Mouse (Mus musculus): Measurements from ENCODE around the gene Gnb1l.

The Gnb1l gene

DNA sequence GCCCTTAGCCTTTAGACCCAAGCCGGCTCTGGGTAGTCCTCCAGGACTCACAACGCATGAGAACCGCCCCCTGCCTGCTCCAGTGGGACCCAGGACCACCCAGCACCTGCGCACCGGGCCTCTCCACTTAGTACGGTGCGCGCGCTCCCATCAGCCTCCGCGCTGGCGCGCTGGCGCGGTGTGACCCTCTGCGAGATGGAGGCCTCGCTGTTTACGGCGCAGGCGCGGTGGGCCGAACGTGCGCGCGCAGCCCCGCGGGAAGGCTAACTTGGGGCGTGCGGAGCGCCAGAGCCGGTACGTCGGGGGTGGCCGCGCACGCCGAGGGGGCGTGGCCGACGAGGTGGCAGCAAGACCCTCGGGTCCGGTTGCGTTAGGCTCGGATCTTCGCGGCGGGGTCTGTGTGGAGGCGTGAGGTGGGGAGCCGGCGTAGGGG lies at the start of gene Gnb1l, which contains the start of gene Rtl10:
TSS of gene Gnb1l (plus strand) at position 156 of the 433 bp plus-strand sequence.
TSS of gene Rtl10 (plus strand) at position 344 of the 433 bp plus-strand sequence.
- DNase-seq (ENCODE audit: low spot score): peak; percentile 82

DNA sequence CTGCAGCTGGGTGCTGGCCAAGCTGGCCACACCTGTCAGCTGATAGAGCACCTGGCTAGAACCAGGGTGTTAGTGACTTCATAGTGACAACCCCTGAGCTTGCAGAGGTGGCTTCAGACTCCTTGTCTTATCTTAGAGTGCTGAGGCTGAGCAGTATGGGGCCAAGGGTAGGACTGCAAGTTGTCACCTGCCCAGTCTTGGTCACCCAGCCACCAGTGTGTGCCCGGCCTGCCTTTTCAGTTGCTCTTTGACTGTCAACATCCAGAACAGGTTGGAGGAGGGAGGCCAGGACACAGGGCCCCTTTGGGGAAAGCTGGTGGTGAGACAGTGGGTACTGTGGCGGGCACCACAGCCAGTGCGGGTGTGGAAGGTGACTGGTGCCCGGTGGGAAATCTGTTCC lies 49.5 kb upstream of the Gnb1l start:
- no peak for DNase-seq (ENCODE audit: low spot score)

DNA sequence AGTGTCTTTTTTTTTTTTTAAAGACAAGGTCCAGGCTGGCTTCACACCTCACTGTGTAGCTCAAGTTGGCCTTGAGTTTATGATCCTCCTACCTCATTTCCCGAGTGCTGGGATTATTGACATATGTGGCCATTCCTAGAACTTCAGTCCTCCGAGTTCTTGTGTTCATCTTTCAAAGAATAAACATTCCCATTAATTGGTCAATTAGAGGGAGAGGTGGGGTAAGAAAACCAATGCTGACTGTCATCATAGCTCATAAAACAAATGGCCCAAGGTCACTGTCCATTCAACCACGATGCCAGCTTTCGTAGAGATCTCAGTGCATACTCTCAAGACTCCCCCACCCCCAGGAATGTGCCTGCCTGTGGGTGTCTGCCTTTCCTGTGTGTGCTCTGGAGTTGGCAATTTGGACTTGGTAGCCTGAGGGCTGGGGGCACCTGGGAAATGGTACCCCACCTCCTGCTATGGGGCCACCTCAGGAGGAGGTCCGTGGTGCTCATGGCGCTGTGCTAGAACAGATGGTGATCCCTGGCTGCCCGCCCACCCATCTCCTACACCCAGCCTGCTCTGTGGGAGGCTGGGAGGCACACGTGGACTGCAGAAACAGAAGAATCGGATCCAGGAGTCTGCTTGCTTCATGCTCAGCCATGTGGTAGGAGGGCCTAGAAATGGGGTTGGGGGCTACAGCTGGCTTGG lies 46.9 kb upstream of the Gnb1l start:
- no peak for DNase-seq (ENCODE audit: low spot score)

DNA sequence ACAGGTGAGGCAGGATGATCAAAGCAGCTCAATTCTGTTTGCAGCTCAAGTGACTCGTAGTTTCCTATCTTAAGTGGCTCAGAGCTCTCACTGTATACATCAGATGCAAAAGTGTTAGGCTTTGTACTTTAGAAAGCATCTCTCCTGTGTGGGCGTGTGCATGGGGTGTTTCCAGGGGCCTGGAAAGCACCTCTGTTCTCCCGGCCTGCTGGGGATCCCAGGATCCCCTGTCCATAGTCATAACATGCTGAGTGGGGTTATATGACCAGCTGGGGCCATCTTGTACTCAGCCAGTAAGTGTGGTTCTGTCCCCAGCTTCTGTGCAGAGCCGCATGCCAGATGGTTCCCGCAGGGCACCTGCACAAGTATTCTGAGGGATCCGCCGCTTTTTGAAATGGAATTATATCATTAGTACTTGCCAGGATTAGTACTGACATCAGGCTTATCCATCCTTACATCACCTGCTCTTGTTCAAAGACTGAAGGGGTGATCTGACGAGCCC lies 46.1 kb upstream of the Gnb1l start:
- DNase-seq (ENCODE audit: low spot score): no peak

DNA sequence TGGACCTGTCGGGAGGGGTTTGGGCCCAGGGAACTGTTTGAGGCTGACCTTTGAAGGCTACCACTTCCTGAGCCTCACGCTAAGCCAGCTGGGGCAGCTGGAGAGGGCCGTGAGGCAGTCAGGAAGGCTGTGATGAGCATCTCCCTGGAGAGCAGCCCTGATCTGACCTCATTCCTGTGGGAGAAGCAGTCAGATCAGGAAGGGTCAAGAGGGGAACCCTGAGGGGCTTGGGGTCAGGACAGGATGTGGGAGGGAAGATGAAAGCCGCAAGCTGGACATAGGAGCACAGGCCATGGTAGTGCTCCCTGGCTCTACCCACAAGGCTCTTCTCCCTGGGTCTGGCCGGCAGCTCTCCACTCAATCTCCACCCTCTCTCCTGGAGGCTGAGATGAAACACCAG lies 44.7 kb upstream of the Gnb1l start:
- DNase-seq (ENCODE audit: low spot score): no peak

DNA sequence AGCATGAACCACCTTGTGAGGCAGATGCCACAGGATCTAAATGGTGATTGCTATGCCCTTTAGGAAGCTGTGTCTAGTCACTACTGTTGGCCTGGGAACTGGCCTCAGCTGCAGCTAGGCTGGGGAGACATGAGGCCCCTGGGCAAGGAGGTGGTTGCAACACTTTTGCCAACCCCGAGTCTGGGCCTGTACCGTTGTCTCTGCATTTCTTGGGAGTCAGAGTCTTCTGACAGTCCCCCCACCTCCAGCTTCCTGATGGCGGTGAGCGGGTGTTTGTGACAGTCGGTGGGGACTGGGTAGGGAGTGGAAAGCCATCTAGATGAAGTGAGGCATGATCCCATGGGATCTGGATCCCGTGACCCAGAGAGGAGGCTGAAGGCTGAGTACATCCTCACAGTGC lies 43.1 kb upstream of the Gnb1l start:
- no peak for DNase-seq (ENCODE audit: low spot score)

DNA sequence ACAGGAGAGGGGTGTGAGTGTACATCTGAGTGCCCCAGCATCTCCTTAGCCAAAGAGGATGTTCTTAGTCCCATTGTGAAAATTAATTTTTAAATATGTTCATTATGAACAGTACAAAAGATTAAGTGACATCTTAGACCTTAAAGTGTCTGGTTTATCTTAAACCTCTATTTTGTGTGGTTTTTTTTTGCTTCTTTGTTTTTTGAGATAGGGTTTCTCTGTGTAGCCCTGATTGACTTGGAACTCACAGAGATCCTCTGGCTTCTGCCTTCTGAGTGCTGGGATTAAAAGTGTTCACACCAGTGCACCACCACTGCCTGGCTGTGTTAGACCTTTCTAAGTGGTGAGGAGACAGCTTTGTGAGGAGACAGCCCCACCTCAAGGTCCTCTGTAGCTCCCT lies 39.9 kb upstream of the Gnb1l start:
- DNase-seq (ENCODE audit: low spot score): no peak

DNA sequence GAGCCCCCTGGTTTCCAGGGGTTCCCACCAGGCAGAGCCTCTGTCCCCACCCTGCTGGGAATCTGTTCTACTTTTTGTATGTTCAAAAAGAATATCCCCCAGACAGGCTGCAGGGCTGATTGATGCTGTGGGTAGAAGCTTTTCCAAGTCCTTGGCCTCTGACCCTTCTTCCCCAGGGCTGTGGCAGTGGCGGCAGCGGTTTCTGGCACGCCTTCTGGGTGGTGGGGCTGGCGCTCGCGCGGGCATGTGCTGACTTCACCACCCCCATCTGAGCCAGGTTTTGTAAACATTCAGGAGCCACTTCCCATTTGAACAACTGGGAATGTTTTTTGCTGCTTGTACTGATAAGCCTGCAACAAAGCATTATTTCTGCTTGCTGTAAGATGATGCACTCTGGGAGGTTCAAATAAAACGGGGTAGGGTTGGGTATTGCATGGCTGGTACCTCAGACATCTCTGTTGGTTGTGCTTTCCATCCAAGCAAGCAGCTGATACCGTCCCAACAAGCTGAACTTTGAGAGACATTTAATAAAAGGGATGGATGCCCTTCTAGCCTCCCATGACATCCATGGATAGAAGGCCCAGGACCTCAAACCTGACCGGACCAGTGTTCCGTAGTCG lies 39.1 kb upstream of the Gnb1l start:
- DNase-seq (ENCODE audit: low spot score): no peak

DNA sequence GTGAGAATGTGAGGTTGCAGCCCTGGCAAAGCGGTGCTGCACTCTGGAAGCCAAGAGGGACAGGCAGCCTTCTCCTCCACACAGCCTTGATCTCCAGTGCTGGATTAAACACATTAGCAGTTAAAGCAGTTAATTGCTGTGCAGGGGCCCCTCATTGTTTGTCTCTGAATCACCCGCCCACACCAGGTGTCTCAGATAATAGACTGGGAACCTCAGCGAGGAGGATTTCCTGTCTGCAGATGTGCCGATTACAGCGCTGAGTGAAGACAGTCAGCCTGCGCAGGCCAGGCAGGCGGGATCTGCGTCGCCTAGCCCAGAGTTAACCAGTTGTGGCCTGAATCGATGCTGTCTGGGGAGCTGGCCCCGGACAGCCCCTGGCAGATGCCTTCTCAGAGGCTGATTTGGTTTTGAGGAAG lies 38.5 kb upstream of the Gnb1l start:
- no peak for DNase-seq (ENCODE audit: low spot score)

DNA sequence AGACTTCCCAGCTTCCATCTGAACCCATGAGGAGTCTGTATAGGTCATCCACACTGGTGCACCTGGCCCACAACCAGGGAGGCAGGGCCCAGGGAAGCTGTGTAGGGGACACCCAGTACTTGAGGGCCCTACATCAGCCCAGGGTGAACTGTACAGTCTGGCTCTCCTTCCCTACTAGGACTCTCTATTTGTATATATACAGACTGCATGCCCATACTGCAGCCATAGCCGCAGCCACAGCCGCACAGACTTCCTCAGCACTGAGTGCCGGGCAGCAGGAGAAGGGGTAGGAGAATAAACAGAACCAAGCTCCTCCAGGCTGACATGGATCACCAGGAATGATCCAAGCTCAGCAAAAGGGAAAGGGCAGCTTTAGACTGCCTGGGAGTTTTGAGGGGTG lies 37.7 kb upstream of the Gnb1l start:
- no peak for DNase-seq (ENCODE audit: low spot score)

DNA sequence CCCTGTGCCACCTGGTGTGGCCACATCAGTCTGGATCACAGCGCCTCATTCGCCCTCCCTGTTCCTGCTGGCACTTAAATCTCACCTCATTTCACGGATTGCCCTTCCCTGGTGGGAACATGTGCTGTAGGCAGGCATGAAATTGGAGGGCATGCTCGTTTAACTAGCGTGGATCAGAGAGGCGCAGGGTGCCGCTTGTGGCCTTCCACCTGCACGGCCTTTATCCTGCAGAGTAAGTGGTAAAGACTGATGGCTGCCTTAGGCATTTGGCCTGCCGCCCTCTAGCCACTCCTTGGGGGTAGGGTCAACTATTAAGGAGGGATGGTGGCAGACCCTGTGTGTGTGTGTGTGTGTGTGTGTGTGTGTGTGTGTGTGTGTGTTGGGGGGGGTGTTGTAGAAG lies 36.5 kb upstream of the Gnb1l start:
- no peak for DNase-seq (ENCODE audit: low spot score)

DNA sequence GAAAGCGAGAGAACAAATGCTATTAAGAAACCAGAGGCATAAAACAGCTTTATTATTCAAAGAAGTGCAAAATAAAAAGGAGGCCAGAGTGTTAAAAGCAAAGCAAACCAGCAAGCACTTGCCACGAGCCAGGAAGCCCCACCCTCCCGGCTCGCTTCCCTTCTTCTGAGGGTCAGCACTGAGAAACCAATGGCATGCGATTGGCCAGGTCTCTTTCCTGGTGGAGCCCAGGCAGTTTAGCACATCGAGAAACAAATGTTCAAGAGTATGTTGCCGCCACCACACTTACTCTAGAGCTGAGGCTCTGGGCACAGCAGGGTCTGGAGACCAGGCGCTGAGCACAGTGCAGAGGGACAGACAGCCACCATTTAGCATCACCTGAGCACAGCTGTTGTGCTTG lies 35.9 kb upstream of the Gnb1l start:
- DNase-seq (ENCODE audit: low spot score): no peak

DNA sequence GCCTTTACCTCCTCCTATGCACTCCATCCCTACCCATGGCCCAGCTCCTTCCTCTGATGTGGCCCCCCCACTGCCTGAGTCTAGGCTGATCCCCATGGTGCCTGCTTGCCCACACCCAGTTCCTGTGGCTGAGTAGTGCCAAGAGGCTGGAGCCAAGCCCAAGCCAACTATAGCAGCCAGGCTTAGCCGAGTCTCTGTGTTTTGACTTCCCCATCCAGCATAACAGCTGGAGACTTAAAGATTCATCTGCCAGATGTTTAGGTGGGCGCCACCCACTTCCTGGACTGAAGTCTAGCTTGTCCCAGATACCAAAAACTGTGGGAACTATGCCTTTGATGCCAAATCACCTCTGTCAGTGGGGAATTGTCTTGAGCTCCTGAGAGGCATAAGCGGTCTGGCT lies 34.2 kb upstream of the Gnb1l start:
- DNase-seq (ENCODE audit: low spot score): no peak

DNA sequence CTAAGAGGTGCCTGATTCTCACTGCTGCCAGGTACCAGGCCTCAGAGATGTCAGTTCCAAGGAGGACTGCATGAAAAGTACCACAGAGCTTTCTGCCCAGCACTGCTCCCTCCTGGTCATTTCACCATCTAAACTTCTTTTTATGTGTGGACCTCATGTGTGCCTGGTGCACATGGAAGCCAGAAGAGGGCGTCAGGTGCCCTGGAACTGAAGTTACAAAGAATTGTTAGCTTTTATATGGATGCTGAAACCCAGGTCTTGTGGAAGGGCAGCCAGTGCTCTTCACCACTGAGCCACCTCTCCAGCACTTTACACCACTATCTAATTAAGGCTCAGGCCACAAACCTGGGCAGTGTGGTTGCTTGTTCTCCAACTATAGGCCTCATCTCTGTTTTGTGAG lies 27.7 kb upstream of the Gnb1l start:
- no peak for DNase-seq (ENCODE audit: low spot score)

DNA sequence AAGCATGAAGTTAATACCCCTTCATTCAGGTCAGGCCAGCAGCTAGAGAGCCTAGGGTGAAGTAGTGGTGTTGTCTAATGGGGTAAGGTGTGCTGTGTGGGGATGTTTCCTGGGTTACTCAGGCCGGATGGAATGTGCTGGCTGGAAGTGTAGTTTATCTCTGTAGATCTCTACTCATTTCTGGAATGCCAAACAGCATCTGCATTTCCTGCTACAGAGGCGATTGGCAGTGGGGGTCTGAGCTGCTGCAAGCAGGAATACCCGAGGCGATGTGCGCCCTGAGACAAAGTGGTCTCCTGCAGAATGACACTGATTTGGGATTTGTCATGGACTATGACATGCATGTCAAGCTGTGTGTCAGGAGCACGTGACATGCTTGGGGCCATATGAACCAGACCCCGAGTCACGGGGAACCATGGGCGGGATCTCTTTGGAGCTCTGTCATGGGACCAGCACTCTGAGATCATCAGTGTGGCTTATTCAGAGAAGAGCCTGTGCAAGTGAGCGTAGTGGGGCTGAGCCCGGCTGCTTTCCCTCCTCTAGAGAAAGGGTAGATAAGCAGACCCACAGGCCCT lies 27.0 kb upstream of the Gnb1l start:
- peak; percentile 7 for DNase-seq (ENCODE audit: low spot score)

DNA sequence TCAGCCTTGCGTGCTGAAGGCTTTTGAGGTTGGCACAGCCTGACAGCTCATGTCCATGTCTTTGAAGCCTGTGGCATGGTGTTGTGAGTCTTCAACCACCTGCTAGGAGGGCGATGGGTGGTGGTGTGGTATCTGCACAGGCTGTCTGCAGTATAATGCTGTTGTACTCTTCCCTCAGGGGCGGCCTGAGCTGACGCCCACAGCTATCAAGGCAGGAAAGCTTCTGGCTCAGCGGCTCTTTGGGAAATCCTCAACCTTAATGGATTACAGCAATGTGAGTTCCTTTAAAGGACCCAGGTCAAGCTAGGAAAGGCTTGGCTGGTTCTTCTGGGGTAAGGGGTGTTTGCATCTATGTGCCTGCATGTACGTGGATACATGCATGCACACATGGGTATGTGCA lies 26.5 kb upstream of the Gnb1l start:
- no peak for DNase-seq (ENCODE audit: low spot score)

DNA sequence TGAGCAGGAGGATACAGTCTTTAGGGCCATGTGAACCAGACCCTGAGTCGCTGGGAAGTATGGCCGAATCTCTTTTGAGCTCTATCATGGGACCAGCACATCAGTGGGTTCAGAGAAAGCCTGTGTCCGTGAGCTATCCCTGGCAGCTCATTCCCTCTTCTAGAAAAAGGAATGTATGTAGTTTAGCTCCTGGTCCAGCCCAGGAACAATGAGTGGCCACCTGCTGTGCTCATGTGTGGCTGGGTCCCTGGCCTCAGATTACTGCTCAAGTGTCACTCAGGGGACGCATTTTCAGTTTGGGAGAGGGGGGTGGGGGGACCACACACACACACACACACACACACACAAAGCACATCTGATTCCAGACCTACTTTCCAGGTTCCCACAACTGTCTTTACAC lies 26.1 kb upstream of the Gnb1l start:
- DNase-seq (ENCODE audit: low spot score): no peak

DNA sequence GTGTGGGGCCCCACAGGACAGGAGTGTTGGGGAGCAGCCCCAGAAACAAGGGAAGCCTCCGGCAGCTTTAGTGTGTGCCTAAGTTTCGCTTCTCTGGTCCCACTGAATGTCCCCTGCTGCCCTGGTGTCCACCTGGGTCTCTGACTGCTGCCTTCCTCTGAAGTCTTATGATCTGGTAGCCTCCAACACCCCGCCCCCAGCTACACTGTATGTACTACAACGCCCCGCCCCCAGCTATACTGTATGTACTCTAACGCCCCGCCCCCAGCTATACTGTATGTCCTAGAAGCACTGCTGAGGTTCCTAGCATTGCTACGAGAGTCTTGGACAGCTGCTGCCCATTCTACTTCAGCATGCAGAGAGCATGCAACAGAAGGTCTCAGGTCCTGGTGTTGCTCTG lies 25.5 kb upstream of the Gnb1l start:
- peak; percentile 7 for DNase-seq (ENCODE audit: low spot score)

DNA sequence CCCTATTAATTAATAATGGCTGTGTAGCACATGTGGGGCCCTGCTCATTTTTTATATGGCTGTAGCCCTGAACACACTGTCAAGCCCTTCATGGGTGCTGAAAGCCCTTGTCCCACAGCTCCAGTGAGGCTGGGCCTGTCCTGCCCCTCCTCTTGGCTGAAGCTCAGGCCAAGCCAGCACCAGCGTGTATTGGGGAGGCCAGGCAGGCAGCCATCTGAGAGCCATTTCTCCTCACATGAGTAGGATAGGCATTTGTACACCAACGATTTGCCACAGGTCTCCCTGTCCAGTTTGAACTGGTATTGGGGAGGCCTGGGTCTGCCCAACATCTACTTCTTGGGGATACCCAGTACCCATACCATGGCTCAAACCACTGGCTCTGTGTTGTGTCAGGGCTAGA lies 24.5 kb upstream of the Gnb1l start:
- no peak for DNase-seq (ENCODE audit: low spot score)

DNA sequence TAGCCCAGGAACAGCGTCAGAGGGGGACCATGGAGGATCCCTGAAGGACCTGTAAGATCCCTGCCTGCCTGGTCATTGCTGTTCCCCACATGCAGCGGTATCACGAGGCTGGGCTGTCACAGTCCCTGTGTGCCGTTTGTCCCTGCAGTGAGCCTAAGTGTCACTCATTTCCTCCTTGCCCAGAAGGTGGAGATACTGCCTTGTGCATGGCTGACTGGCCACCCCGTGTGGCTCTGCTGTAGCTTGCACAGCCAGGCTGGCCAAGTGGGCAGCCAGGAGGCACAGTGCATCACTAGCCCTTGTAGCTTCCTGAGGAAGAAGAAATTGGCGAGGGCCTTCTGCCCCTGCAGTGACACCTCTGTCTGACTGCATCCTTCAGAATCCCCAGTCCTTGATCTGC lies 20.5 kb upstream of the Gnb1l start:
- no peak for DNase-seq (ENCODE audit: low spot score)

DNA sequence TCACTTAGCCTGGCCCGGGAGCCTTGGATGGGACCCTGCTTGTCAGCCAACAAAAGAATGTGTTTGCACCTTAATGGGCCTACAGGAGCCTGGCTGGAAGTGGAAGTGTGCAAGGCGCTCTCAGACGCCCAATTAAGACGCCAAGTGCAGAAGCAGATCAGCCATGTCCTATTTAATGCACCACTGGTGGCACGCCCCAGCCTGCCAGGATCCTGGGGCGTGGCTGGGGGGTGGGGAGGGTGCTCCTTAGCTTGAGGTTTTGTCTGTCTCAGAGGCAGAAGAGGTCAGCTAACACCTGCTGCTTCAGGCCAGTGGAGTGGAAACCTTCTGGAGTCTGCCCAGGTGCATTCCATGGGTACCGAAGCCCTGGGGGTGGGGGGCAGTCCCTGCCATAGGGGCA lies 18.8 kb upstream of the Gnb1l start:
- peak; percentile 4 for DNase-seq (ENCODE audit: low spot score)

DNA sequence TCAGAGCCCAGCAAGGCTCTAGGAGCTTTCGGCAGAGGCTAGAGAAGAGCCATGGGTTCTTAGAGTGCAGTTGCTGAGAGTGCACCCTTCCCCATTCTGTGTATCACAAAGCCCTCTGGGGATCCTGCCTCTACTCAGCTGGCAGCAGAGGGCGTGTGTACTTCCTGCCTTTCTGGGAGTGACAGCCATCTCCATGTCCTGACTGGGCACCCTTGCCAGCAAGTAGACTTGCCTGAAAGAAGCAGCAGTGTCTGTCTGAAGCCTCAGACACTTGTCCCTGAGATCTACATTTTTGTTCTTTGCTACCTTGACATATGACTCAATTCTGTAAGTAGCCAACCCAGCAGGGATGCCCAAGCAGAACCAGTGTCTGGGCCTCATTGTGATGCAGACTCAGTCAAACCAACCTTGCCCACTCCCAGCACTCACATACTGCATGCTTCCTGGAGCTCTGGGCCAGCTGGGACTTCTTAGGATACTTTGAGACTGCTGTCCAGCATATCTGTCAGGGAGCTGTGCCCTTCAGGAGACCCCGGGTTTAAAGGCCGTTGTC lies 17.5 kb upstream of the Gnb1l start:
- peak; percentile 2 for DNase-seq (ENCODE audit: low spot score)

DNA sequence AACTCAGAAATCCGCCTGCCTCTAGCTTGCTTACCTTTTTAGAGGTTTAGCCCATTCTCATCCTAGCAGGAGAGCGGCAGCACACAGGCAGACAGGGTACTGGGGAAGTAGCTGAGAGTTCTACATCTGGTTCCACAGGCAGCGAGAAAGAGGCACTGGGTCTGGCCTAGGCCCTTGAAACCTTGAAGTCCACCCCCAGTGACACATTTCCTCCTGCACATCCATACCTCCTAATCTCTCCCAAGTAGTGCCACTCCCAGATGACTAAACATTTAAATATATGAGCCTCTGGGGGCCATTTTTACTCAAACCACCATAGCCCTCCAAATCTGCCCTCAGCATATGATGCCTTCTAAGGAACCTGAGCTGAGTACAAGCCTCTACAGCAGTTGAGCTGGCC lies 16.1 kb upstream of the Gnb1l start:
- DNase-seq (ENCODE audit: low spot score): peak; percentile 3

Data from urinary bladder, postnatal 10 days (tissue).